Mouse (Mus musculus) G1E (cell line): ENCODE measurements around the gene Efcab9.

Experiments used
- CTCF ChIP-seq: IDR thresholded peaks from 2 replicates; pipeline ENCODE4 v1.5.1; 2012; ENCODE audit warnings: low read depth, low read length, inconsistent platforms, mixed read lengths
- TAL1 ChIP-seq: conservative IDR thresholded peaks from 2 replicates; pipeline ENCODE4 v1.6.1; 2012; ENCODE audit warnings: low read depth, low read length, inconsistent platforms, mixed read lengths

DNA sequence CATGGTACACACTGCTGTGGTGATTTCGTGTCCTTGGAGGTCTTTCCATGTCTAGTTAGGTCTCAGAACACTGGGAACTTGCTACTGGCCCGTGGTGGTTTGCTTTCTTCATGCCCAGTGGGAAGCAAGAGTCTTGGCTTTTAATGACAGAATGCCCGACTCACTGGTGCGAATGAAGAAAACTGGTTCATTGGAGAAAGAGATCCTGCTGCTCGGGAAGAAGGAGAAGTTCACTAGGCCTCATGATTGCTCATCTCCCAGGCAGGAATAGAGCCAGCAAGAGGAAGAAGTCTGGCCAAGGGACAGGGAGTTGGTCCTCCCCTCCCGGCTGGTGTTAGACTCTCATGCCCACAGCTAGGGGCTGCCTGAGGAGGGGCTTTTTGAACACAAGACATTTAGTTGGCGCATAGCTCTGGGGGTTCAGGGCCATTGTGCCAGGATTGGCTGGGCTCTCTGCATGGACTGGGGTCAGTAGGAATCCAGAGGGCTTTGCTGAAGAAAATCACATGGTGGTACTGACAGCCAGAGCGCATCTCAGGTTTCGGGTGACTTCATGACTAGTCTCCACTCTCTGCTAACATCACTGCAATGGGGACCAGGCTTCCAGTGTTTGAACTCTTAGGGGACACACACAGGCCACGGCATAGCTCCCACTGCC lies 24.6 kb upstream of the Efcab9 start:
- TF ChIP-seq TAL1 (no peak), CTCF (no peak)
